Mouse (Mus musculus) CD4-positive helper T cell, adult 2 months (primary cell): ENCODE data around the gene Wwox.

Experiments
- DNase-seq: peaks from one replicate; pipeline ENCODE4 v3.0.0-alpha.2; 2012; ENCODE audit warnings: low read depth, missing footprints, low spot score

The Wwox gene

DNA sequence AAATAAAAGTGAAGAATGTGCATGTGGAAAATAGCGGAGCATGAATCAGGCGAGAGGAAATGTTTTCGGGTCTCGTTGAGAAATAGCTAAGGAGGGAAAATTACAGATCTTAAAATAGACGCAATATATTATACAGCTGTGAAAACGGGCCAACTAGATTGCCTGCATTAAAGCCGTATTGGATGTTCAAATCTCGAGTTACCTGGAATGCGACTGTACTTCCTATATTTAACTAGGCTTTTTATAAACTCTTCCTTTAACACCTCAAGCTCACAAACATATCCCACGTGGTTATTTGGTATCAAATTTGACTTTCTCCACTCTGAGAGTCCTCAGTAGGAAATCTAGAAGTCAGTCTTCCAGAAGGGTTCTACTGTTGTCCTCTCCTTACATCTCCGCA is 520.0 kb downstream of the Wwox start:
- DNase-seq = no peak

DNA sequence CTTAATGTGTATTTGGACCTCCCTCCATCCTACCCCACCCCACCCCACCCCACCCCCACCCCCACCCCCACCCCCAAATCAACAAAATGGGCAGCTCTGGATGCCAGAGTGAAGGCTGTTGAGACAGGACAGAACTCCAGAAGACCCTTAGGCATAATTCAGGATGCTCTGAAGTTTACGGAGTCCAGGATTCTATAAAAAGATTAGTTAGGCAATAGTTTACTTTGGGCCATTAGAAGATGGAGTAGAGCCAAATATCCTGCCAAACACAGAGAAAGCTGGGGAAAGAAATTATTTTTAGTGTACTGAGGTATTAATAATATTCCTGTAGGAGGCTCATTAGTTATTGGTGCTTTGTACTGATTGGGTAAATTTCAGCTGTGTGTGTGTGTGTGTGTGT is 523.0 kb downstream of the Wwox start:
- DNase-seq = no peak

DNA sequence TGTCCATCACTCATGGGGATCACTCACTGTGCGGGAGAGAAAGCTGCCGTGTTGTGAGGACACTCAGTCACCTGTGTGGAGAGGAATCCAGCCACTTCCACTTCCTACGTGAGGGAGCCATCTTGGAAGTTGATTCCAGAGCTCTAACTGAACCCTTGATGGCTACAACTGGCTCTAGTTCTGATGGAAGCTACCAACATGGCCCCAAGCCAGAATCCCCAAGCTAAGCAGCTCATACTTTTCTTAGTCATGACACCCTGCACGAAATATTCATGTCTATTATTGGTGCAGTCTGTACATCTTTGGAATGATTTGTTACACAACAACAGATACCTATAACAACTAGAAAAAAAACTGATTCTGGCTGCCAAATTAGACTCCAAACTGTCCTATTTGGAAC is 523.8 kb downstream of the Wwox start:
- DNase-seq = no peak

DNA sequence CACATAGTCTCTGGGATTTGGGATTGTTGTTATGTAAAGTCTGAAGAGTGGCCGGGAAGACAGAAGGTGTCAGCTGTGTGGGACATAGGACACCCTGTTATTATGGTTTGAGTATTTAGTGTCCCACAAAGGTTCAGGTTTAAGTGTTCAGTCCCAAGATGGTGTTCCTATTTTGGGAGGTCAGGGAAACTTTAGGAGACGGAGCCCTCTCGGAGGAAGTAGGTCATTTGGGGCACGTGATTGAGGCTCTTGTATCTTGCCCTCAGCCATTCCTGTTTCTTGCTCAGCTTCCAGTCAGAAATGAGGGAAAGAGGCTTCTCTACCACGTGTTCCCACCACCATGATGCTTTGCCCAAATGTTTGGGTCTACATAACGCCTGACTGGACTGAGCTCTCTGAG is 524.8 kb downstream of the Wwox start:
- no peak for DNase-seq

DNA sequence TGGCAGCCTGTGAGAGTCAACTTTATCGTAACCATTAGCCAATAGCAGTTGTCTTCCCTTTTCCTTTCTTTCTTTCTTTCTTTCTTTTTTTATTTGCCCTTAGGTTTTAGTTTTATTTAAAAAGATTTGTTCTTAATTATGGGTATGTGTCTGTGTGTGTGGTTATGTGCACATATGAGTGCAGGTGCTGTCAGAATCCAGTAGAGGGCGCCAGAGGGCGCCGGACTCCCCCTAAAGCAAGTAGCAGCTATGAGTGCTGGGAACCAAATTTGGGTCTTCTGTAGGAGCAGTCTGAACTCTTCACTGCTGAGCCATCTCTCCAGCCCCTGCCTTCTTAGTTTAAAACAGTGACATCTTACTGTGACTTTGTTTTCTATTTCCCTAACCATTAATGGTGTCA is 529.4 kb downstream of the Wwox start:
- DNase-seq = no peak

DNA sequence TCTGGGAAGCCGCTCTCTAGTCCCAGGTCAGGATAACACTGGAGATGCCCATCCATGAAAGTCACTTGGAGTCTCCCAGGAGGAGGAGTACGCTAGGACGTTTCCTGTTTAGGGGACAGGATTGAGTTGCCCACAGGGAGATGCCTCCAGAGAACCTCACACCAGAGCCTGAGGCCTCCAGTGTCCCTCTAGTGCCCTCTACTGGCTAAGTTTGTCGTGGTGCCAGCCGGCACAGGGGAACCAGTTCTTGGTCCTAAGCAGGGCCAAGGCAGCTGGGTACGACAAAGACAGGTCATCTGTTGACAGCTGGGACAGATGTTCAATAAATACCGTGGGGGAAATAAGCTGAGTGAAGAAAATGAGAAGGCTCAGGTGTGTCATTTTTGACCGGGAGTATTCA is 531.9 kb downstream of the Wwox start:
- DNase-seq = peak; percentile 77

DNA sequence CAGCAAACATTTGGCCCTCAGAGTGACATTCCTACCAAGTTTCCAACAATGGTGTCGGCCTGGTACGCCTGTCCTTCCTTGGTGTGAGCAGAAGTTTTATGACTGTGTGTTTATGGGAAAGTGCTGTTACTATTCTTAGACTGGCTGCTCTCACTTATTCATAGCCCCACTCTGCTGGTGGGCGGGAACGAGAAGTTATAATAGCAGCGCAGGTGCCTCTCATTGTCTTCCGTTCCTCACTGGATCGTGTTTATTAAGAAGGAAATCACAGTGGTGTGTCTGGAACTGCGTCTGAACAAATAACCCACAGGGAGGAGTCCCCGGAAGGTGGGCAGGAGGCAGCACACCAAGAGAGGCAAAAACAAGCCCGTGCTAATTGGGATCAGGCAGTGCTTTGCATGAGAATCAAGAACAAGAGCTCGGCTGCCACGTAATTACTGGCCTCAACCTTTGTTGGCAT is 533.6 kb downstream of the Wwox start:
- peak; percentile 72 for DNase-seq

DNA sequence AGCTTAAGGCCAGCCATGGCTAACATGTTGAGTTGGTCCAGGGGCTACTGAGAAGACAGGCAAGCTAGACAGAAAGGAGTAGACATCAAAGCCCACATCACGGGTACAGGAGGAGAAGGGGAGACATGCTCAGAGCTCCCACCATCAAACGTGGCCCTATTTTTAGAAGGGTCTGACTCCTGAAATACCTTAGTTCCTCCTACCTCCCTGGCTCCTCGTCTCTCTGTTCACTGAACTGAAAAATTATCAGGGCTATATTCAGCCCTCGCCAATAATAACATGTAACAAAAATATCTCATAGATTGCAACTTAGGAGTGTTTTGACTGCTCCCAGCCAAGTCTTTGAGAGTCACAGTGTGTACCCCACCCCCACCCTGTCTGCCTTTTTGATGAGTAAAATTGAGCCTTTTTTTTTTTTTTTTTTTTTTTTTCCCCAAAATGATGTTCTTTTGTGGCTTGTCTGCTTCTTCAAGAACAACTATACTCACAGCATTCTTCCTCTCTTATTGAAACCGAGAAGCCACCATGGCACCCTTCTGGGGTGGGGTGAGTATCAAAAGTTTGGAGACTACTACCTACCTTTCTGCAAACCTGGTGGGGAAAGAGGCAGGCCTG is 535.0 kb downstream of the Wwox start:
- DNase-seq = peak; percentile 71

DNA sequence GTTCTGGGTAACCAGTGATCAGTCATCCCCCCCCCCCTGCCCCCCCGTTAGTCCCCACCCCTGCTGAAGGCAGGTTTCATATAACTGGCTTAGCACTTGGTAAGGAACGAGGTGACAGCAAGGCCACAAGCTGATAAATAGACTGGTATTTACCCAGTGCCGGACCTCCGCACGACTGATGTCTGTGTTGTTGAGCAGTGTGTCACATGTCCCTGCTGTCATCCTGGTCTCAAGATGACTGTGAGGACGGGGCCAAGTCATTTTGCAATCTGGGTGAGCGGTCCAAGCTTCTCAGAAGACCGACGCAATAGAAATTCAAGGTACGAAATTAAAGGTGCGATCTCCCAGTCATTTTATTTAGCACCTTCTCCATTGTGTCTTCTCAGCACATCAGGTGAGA is 538.3 kb downstream of the Wwox start:
- peak; percentile 64 for DNase-seq

DNA sequence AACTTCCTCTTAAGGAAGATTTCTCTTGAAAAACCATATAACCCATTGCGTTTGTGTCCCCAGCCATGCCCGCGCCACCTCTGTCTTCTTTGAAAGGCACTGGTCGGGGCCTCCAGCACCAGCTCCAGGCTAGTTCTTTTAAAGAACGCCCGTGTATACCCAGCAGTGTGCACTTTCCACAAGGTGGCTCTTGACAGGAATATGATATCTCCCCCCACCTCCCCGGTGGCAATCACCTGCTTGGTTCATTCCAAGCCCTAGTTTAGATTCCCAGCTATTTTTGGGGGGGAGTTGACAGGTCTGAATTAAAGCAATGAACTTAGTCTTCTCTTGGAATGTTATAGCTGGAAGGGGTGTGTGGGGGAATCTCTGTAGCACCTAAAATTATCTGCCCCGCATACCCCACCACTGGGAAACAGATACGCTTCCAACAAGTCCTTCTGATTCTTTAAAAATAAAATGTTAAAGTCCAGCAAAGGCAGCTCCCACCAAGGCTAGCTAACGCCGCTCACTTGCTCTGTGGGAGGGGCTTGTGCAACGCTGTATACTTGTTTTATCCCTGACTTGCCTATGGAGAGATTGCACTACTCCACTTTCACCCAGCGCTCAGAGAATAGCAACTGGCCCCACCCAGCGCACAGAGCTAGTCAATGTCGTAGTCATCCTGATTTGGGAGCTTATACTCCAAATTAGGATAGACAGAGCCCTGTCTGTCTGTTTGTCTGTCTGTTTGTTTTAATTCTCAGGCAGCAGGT is 538.9 kb downstream of the Wwox start:
- no peak for DNase-seq

DNA sequence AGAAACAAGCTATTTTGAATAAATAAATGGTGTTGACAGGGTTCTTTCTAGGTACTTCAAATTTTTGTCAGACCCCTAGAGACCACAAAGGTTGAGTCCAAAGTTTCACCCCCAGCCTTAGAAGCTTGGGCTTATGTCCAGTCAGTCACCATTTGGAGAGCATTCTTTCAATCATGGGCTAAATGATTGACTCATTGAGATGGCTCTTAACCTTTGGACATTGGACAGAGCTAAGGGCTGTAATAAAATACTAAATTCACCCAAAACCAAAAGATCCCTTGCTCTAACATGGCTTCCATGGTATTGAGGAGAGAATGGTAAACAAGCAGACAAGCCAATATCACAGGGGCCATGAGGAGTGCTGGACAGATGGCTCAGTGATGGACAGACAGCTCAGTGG is 540.2 kb downstream of the Wwox start:
- no peak for DNase-seq

DNA sequence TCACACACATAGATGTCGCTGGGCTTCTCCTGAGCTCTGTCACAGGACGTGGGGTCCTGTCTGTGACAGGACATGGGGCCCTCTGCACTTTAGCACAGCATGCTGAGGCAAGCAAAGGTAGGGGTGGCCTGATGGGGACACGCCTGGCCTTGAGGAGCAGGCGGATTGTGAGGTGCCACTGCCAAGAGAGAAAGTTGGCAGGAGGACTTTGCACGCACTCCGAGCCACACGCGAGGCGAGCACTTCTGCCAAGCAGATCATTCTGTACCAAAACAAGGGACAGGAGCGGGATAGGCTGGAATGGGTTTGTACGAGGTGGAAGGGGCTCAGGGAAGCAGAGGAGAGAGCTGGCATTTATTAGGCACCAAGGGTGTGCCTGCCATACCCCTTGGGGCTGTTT is 543.3 kb downstream of the Wwox start:
- peak; percentile 14 for DNase-seq

DNA sequence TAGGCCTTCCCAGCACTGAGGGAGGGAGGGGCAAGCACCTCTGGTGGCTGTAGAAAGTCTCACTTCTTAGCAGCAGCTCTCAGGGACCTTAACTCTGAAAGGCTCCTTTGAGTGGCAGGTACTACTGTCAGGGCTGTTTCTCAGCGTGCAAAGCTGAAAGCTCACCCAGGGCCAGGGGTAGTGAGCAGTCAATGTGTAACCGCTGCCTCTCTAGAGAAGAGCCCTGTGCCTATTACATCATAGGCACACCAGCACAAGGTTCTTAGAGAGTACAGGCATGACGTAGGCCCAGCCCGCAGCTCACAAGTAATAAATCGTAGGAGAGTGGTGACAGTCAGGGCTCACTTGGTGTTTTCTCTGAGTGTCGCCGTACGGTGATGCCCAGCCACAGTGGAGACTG is 545.0 kb downstream of the Wwox start:
- DNase-seq = no peak

DNA sequence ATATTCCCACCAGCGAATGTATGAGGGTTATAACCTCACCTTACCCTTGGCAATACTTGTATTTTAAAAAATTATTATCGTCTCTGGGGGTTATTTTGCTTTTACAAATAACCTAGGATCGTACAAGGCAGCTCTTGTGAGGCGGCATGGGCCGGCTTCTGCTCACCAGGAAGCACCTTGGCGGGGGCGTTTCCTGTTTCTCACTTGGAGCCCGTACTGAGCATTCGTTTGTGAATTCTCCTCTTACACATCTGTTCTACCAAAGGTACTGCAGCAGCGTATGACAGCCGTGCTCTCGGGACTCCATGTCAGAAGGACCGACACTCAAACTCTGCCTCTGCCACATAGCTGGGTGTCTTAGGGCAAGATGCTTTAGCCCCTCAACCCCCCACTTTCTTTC is 546.5 kb downstream of the Wwox start:
- DNase-seq = peak; percentile 64

DNA sequence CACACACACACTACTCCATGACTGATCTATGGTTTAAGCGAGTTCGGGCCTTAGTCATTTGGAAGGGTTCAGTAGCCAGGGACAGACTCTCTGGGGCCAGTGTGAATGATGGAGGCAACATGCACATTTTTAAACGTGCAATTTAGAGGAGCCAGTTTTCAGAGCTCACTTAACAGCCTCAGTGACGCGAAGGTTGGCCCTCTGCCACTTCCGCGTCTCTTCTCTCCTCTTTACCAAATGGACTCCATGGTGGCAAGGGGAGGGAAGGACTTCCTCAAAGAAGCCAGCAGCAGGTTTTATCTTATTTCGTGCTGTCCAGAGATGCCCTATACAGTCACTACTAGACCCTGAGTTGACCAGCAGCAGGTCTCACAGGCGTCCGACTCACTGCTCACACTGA is 547.5 kb downstream of the Wwox start:
- DNase-seq = no peak

DNA sequence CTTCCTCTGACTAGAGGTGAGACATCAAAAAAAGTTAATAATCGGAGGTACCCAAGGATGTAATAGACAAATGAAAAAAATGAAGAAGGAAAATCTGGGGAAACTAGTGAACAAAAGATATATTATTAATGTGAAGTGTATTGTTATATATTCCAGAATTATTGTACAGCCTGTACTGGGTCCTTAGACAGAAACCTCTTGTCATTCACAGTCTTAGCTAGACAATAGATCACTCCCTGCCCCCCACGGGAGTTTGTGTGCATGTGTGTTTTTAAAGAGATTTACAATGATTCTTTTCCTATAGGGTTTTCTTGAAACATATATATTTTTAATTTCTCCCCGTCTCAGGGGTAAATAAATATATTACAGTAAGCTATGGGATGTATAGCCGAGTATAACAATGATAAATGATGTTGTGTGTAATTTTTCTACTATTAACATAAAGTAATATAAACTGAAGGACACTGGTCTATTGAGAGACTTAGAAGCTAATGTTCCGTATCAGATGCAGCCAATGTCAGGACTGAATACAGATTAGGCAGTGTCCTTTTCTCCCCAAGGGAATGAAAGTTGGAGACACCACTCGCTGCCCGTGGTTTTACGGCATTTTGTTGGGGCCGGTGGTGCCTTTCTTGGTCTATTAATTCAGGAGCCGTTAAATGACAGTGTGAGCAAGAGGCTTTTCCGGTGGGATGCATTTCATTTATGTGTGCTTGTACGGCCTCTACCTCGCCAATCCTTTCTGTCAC is 551.6 kb downstream of the Wwox start:
- no peak for DNase-seq

DNA sequence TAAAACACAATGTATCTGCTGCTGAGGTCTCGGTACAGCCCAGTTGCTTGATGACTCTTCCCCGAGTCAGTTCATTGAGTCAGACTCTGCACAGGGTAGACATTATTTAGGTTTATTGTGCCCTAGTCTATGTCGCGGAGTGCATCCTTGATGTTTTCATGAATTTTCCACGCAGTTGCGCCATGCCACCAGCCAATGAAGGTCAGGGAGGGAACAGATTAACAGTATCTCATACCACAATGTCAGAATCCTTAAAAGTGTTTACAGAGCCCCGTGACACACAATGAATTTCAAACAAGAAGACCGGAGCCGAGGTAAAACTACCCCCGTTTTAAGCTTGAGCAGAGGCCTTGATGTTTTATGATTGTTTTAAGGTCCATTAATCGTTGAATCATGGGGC is 561.3 kb downstream of the Wwox start:
- DNase-seq = no peak

DNA sequence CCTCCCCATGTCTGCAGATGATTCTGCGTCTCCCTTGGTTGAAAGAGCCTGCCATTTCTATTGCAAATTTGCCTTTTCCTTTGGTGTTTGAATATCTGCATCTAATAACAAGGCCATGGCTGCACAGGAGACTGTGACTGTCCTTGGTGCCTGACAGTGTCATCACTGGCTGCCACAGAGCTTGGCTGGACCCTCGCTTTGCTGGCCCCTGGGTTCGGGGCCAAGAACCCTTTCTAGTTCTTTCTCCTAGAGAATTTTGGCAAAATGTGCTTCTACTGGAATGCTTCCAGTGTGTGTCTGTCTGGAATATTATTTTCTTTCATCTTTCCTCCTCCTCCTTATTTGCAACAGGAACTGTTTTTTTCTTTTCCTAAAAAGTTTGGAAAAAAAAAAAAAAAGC is 565.6 kb downstream of the Wwox start:
- no peak for DNase-seq

DNA sequence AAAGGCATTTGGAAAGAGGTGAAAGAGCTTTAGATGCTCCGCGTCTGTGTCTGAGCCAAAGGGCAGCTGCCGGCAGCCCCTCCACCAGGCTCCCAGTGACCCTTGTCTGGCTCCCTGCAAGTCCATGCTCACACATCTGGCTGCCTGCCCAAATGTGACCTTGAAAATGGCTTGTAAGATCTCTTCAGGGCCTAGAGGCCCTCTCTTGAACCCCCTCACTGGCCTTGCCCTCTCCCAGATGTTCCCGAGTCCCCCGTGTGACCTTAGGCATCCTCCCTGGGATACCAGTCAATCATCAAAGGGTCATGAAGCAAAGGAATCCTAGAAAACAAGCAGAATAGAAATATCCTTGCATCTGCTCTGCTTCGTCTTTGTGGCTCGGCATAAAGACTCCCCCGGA is 567.1 kb downstream of the Wwox start:
- no peak for DNase-seq

DNA sequence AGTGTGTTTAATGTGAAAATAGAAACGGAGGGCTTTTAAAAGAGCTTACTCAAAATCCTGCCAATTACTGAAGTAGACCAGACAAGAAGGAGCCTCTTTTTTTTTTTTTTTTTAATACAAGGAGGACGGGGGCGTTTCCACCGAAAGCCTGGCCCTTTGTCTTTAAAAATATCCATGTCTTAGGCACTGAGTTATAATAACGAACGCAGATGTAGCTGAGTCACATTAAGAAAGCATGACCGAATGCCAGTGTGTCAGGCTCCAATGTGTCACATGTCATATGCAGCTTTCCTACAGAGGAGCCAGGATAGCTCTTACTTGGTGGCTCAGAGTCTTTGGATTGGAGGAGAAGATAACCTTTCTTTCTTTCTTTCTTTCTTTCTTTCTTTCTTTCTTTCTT is 567.8 kb downstream of the Wwox start:
- no peak for DNase-seq

DNA sequence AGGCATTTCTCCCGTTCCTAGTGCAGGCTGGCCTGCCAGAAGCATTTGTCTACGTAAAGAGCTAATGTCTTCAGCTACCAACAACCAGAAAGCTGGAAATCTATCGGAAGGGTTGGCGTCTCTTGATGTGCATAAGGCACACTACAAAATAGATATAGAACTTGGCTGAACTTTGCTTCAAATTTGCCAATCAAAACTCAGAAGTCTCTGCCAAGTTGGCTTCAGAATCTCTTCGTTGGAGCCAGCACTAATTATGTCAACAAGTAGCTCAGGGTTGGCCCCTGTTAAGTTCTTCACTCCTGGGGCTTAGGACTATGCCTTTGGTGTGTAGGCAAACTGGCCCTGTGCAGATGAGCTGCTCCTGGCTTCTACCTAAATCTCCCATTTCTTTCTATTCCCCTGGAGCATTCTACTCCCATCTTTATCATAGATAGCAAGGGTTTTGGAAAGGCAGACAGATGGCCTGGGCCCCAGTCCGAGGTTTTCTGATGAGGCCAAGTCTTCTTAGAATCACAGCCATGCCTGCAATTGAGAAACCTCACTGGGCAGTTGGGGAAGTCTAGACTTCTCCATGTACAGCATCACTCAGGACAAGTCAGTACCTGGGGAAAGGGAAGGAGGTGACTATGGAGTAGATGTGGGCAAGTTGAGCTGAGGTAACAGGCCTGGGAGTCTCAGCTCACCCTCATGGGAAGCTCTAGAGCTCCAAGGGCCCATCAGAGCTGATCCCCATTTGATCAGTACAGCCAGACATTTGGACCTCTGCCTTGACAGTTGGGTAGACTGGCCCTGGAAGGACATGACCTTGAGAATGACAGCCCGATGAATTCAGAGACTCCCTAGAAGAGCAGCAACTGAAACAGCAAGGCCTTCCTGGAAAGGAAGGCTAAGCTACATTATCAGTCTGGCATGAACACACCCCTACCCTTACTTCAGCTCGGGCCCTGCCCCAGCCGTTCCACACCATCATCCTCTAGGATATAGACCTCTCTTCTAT is 569.5 kb downstream of the Wwox start:
- no peak for DNase-seq
